Mouse (Mus musculus) kidney, embryonic 16.5 days (tissue): ENCODE data around the gene AL732309.1. TPM values are rescaled to one million over a fixed set of nuclear protein-coding genes. Genes with fewer than 3 reads are reported as not detected.
A peak's percentile ranks its signal among the peaks of the same experiment; 100 is the strongest.

Source experiments
- ATAC-seq: fragments of 200-750 bp; cut with Nextera tagmentation; 2 replicates; pipeline ENCODE4 v1.8.0; 2017; ENCODE audit warnings: moderate TSS enrichment; ENCODE audit not compliant: low FRiP score, low TSS enrichment
- H3K27ac ChIP-seq: fragments of 300-500 bp; sonication (generic); 2 replicates; pipeline ENCODE4 v1.5.1; 2014; ENCODE audit warnings: low read length
- H3K27me3 ChIP-seq: fragments of 300-500 bp; sonication (generic); 2 replicates; pipeline ENCODE4 v1.6.1; 2014; ENCODE audit warnings: low read length, control low read depth, mixed read lengths; ENCODE audit not compliant: insufficient read depth
- H3K36me3 ChIP-seq: fragments of 300-500 bp; sonication (generic); 2 replicates; pipeline ENCODE4 v1.6.1; 2014; ENCODE audit warnings: low read length, control low read depth, mixed read lengths; ENCODE audit not compliant: insufficient read depth
- H3K4me1 ChIP-seq: fragments of 300-500 bp; sonication (generic); 2 replicates; pipeline ENCODE4 v1.6.1; 2014; ENCODE audit warnings: low read length, control low read depth, mixed read lengths; ENCODE audit not compliant: insufficient read depth
- H3K4me2 ChIP-seq: fragments of 300-500 bp; sonication (generic); replicated peaks from 2 replicates; pipeline ENCODE4 v1.6.1; 2014; ENCODE audit warnings: low read depth, low read length
- H3K4me3 ChIP-seq: fragments of 300-500 bp; sonication (generic); 2 replicates; pipeline ENCODE4 v1.5.1; 2014; ENCODE audit warnings: mild to moderate bottlenecking, low read length
- H3K9ac ChIP-seq: fragments of 300-500 bp; sonication (generic); replicated peaks from 2 replicates; pipeline ENCODE4 v1.6.1; 2014; ENCODE audit warnings: low read length
- H3K9me3 ChIP-seq: fragments of 300-500 bp; sonication (generic); 2 replicates; pipeline ENCODE4 v1.6.1; 2016; ENCODE audit warnings: low read length, control low read depth
- WGBS: fragments of 180-500 bp; shearing (Covaris S2); extraction: QIAGEN DNeasy Blood & Tissue Kit; methylation state at CpG from one replicate; pipeline ENCODE4 v1.1.7; 2014; 5-methylcytosine and 5-hydroxymethylcytosine counted together
- polyA plus RNA-seq: library from polyadenylated mRNA; unstranded; fragments of >200 nt; fragmentation: Nextera tagmentation; extraction: Ambion mirVana; gene quantifications from 2 replicates; pipeline ENCODE4 v1.2.1, GENCODE M21; 2015

AL732309.1 gene
- polyA plus RNA-seq, 1 experiment from 2014 or later = 6.1 TPM

DNA sequence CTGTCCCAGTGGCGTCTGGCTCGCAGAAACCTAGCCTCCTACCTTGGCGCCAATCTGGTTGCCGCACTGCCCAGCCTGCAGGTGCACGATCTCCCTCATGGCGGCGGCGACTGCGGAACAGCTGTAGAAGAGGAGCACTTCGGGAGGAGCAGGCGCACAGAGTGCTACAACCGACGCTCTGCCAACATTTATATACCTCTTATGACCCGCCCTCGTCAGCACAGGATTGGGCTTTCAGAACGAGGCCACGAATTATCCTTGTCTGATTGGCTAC lies 22.2 kb downstream of the AL732309.1 start, which contains the start of gene Tubb4b:
Gene Tubb4b, minus strand, starts transcription at position 211 of the 274 bp plus-strand sequence.
- no peak for ATAC-seq
- H3K36me3 ChIP-seq = peaks cover 14% of the 10 kb centered on the region

DNA sequence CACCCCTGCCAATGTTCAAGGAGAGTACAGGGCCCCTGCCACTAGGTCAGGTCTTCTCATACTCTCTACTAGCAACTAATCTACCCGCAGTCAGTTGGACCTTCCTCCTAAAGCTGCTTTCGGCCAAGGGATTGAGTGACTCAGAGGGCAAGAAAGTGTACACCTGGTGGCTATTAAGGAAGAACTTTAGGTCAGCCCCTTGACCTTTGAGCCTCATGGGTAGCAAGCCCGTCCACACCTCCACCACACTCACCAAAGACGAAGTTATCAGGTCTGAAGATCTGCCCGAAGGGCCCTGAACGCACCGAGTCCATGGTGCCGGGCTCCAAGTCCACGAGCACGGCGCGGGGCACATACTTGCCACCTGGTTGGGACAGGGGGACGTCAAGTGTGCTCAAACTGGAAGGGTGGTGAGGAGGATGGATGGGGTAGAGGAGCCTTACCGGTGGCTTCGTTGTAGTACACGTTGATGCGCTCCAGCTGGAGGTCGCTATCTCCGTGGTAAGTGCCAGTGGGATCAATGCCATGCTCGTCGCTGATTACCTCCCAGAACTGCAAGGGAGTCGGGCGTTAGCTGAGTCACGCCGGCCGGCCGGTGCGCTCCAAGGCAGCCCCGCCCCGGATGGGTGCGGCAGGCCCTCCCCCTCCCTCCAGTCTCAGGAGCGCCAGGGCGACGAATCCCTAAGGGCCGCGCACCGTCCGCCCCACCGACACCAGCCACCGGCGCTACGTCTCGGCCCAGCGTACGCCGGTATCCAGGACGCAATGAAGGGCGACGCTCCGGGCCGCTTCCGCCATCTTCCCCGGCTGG lies 22.8 kb downstream of the AL732309.1 start:
- Histone ChIP-seq H3K27me3 (no peaks in the 10 kb centered on the region), H3K4me1 (peaks cover 26% of the 10 kb centered on the region), H3K36me3 (peaks cover 14% of the 10 kb centered on the region), H3K27ac (peak overlapping the region; percentile 97), H3K4me3 (peak overlapping the region; percentile 85), H3K9ac (peak overlapping the region; percentile 90), H3K4me2 (peak overlapping the region; percentile 78), H3K9me3 (no peaks in the 10 kb centered on the region)
- WGBS = under 1% methylated on average over 53 of the region's 53 CpGs
- peak; percentile 37 for ATAC-seq

More for the DNA sequence above, 22.2 kb downstream of the AL732309.1 start, which contains the start of gene Tubb4b:
- Histone ChIP-seq H3K27ac (peak within 1 kb of the TSS; percentile 99), H3K9ac (peak within 1 kb of the TSS; percentile 90), H3K4me3 (peak within 1 kb of the TSS; percentile 85), H3K4me2 (peak within 1 kb of the TSS; percentile 78), H3K27me3 (no peaks in the 10 kb centered on the region), H3K9me3 (no peaks in the 10 kb centered on the region), H3K4me1 (peaks cover 28% of the 10 kb centered on the region)
- under 1% methylated on average over 17 of the region's 17 CpGs for WGBS

DNA sequence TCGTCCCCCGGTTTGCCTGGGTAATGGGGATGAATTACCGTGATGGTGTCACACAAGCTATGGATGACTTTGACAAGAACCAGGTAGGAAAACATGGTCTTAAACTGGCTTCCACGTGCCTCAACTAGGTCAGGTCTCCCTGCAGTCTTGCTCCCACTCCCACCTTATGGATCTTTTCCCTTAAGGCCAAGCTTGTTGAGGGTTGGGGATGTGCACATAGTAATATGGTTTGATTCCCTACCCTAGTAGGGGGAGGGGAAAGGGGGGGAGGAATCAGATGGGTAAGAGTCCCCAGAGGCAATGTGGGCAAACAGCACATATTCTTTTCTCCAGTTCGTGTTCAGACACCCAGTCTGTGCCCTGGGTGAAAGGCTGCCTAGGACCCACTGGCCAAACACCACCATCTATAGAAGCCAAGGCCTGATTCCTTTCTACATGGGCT lies 25.3 kb downstream of the AL732309.1 start:
- Histone ChIP-seq H3K4me1 (peaks cover 16% of the 10 kb centered on the region), H3K9me3 (no peaks in the 10 kb centered on the region), H3K4me3 (no peak overlapping the region), H3K27ac (no peak overlapping the region), H3K4me2 (no peak overlapping the region), H3K9ac (no peak overlapping the region), H3K27me3 (no peaks in the 10 kb centered on the region), H3K36me3 (peaks cover 14% of the 10 kb centered on the region)
- no peak for ATAC-seq
- 72% methylated on average over 5 of the region's 5 CpGs for WGBS

DNA sequence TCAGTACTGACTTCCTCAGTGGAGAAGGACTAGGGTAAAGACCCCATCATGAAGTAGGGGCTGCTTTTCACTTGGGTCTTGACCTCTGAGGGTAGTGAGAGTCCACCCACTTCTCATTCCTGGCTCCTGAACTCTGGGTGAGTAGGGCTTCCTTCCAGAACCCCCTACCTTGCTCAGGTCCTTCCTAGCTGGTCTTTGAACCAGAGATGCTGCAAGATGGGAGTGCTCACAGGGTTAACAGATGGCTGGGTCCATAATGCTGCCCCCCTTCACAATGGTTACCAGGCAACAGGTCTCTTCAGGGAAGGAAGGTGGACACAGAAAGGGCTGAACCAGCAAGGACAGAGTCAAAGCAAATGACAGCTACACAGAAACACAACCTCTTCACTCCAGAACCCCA lies 28.2 kb downstream of the AL732309.1 start, which contains the start of gene Fam166a:
Gene Fam166a, plus strand, starts transcription at position 301 of the 400 bp plus-strand sequence.
- Histone ChIP-seq H3K4me3 (no peak within 1 kb of the TSS), H3K9me3 (no peaks in the 10 kb centered on the region), H3K36me3 (peaks cover 14% of the 10 kb centered on the region), H3K27ac (no peak within 1 kb of the TSS), H3K27me3 (no peaks in the 10 kb centered on the region), H3K4me2 (no peak within 1 kb of the TSS), H3K4me1 (peaks cover 6% of the 10 kb centered on the region), H3K9ac (no peak within 1 kb of the TSS)
- no peak for ATAC-seq

DNA sequence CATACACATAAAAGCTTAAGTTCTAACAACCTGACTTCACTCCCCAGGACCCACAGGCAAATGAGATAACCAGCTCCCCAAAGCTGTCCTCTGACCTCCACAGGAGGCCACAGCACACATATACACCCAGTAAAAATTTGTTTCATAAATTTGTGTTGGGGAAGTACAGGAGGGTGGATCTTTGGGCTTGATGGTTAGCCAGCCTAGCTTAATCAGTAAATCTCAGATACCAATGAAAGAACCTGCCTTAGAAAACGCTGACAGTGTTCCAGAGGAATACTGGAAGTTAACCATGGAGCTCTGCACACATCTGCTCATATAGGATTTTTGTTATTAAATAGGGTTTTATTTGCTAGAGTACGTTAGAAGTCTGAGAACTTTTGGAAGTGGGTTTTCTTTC lies 29.0 kb downstream of the AL732309.1 start:
- H3K36me3 ChIP-seq = peaks cover 11% of the 10 kb centered on the region
- H3K4me2 ChIP-seq = no peak overlapping the region
- H3K27me3 ChIP-seq = no peaks in the 10 kb centered on the region
- 0 out of 2 replicates have a peak, but pooled peaks cover 2% of the 10 kb centered on the region for H3K4me1 ChIP-seq
- no peak overlapping the region for H3K27ac ChIP-seq
- ATAC-seq = no peak
- no peaks in the 10 kb centered on the region for H3K9me3 ChIP-seq
- no peak overlapping the region for H3K9ac ChIP-seq
- 58% methylated on average over 2 of the region's 2 CpGs for WGBS
- no peak overlapping the region for H3K4me3 ChIP-seq

DNA sequence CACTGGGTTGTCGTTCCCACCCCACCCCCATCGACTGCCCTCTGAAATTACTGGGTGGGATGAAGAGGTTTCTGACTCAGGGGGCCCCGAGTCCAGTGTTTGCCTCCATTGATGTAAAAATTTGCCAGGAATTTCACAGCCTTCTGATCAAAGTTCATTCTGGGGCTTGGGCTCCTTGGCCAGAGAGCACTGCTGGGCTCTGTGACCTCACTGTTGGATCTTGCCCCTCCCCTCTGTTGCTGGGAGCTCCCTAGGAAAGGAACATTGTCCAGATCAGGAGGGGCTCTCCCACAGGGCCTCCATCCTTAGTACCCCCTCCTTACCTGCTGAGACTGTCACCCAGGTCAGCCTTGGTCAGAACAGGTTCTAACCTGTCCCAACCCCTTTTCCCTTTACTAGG lies 32.2 kb downstream of the AL732309.1 start, which contains the start of gene Stpg3:
Gene Stpg3, minus strand, starts transcription at position 194 of the 400 bp plus-strand sequence.
- Histone ChIP-seq H3K4me2 (no peak within 1 kb of the TSS), H3K9me3 (no peaks in the 10 kb centered on the region), H3K27ac (peak within 1 kb of the TSS; percentile 13; the same call in 1 of the 2 replicates), H3K27me3 (no peaks in the 10 kb centered on the region), H3K36me3 (no peaks in the 10 kb centered on the region), H3K4me1 (peaks cover 16% of the 10 kb centered on the region), H3K4me3 (no peak within 1 kb of the TSS), H3K9ac (no peak within 1 kb of the TSS; the same call in 1 of the 2 replicates)
- ATAC-seq = peak; percentile 55; the same call in 1 of the 2 replicates
- WGBS = 50% methylated on average over 3 of the region's 3 CpGs

DNA sequence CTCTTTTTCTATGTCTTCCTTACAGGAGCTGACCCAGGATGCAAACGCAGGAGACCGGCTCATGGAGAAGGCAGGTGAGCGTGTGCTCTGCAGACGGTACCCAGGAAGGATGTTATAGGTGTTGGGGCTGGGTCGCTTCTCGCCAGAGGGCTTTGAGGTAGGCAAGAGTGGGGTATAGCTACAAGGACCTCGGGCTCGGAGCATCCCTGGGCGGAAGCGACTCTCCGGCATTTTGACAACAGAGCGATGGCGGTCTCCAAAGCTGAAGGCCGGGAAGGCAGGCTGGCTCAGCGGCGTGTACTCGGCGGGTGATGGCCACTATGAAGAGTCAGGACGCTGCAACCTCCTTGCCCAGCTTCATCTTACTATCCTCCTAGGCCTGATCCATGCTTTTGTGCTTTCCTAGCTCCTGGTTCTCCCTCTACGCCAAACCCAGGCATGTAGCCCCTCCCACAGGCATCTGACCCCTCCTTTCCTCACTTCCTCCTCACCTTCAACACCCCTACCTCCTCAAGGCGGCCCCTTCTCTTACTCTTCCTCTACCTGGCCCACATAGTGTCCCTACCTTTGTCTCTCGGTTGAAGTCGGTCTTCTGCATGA lies 33.3 kb downstream of the AL732309.1 start:
- H3K9ac ChIP-seq = no peak overlapping the region
- 72% methylated on average over 23 of the region's 23 CpGs for WGBS
- no peaks in the 10 kb centered on the region for H3K27me3 ChIP-seq
- H3K4me1 ChIP-seq = peaks cover 23% of the 10 kb centered on the region
- peaks cover 6% of the 10 kb centered on the region; the same call in 1 of the 2 replicates for H3K36me3 ChIP-seq
- H3K4me3 ChIP-seq = no peak overlapping the region
- no peak overlapping the region for H3K27ac ChIP-seq
- no peaks in the 10 kb centered on the region for H3K9me3 ChIP-seq
- no peak overlapping the region for H3K4me2 ChIP-seq
- ATAC-seq = no peak

DNA sequence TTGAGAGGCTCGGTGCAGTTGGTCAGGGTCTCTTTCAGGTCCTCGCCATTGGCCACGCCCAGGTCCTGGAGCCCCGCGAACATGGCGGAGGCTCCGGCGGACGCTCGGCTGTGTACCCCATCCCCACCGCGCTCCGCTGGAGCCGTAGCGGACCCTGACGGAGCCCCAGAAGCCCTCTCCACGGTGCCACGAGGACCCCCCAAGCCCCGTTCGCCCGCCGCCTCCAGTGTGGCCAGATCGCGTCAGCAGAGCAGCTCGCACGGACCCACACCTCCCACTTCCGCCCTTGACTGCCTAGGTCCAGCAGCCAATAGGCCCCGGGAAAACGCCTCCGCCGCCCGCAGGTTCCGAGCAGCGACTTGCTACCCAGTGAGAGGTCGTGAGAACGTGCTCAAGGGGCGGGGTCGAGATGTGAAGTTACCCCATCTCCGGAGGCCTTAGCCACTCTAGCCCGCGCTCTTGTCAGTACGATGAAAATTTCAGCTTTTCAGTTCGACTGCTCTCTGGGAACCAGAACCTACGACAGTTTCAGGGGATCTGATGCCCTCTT lies 35.5 kb downstream of the AL732309.1 start, which contains the start of gene Nelfb:
Gene Nelfb, minus strand, starts transcription at position 369 of the 550 bp plus-strand sequence.
- Histone ChIP-seq H3K27me3 (no peaks in the 10 kb centered on the region), H3K4me3 (peak within 1 kb of the TSS; percentile 90), H3K36me3 (peaks cover 15% of the 10 kb centered on the region; the same call in 1 of the 2 replicates), H3K27ac (peak within 1 kb of the TSS; percentile 90), H3K9ac (peak within 1 kb of the TSS; percentile 96), H3K4me1 (peaks cover 23% of the 10 kb centered on the region), H3K9me3 (no peaks in the 10 kb centered on the region), H3K4me2 (peak within 1 kb of the TSS; percentile 92)
- WGBS = 0% methylated on average over 44 of the region's 44 CpGs
- peak; percentile 94 for ATAC-seq

DNA sequence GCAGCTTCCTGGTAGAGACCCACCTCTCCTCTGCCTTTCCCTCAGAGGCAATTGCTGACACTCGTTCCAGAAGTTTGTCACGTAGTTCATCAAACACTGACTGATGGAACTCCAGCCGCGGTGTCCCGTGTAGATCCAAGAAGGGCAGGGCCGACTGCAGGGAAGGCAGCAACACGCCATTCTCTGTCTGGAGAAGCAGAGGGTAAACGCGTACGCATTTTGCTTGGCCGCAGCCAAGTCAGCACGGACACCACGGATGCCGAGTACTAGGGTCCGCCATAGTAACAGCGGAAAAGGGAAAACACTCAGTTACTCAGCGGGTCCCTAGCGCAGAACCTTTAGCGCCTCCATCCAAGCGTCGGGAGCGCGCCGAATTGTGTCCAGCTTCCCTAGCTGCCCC lies 36.0 kb downstream of the AL732309.1 start:
- peaks cover 23% of the 10 kb centered on the region for H3K4me1 ChIP-seq
- H3K27ac ChIP-seq = peak overlapping the region; percentile 90
- H3K27me3 ChIP-seq = no peaks in the 10 kb centered on the region
- H3K4me2 ChIP-seq = peak overlapping the region; percentile 92
- H3K9ac ChIP-seq = peak overlapping the region; percentile 96
- 0% methylated on average over 24 of the region's 24 CpGs for WGBS
- peak overlapping the region; percentile 90 for H3K4me3 ChIP-seq
- peaks cover 20% of the 10 kb centered on the region; the same call in 1 of the 2 replicates for H3K36me3 ChIP-seq
- no peaks in the 10 kb centered on the region for H3K9me3 ChIP-seq
- ATAC-seq = peak; percentile 32
